Mouse (Mus musculus): Measurements from ENCODE around the gene Gm12394.
"Not testable (repeated sequence)": the region's sequence is repeated elsewhere in the genome, so short reads cannot be mapped to it uniquely, and the experiment has no call there.

Gene Gm12394

GRCm38 (mm10) chr4:42860483-42860882 lies 3.9 kb upstream of the Gm12394 start:
- DNase-seq (ENCODE audit: low spot score) = not testable (repeated sequence)

GRCm38 (mm10) chr4:42853788-42854187 lies 2.8 kb downstream of the Gm12394 start, which contains the start of gene Fam205a1:
TSS of gene Fam205a1 (minus strand) at chr4:42853888.
- not testable (repeated sequence) for DNase-seq (ENCODE audit: low spot score)

GRCm38 (mm10) chr4:42773893-42774292 lies 82.7 kb downstream of the Gm12394 start, which contains the start of gene Ccl21a:
TSS of gene Ccl21a (minus strand) at chr4:42773993.
- DNase-seq (ENCODE audit: low spot score) = not testable (repeated sequence)

- not testable (repeated sequence) for DNase-seq (ENCODE audit: low spot score)
Measured at GRCm38 (mm10) chr4:42756477-42756876, 100.1 kb downstream of the Gm12394 start, which contains the start of gene Ccl19. TSS of gene Ccl19 (minus strand) at chr4:42756577.

GRCm38 (mm10) chr4:42735245-42735644 lies 121.3 kb downstream of the Gm12394 start, which contains the start of gene 4930578G10Rik:
TSS of gene 4930578G10Rik (plus strand) at chr4:42735545.
- not testable (repeated sequence) for DNase-seq (ENCODE audit: low spot score)

Data from ovary, postnatal 14 days (tissue).